Mouse (Mus musculus): Measurements from ENCODE around the gene Olfr1247.
"Not testable (repeated sequence)": the region's sequence is repeated elsewhere in the genome, so short reads cannot be mapped to it uniquely, and the experiment has no call there.

- not testable (repeated sequence) for TF ChIP-seq CTCF, POLR2A (IDR thresholded peaks at IDR 0.05; ENCODE audit: extremely low read depth, insufficient read depth, low read length)
These were observed 51.2 kb downstream of the Olfr1247 start for GRCm38 (mm10) chr2:89562706-89563105.
